Mouse (Mus musculus): Measurements from ENCODE around the gene Camk2b. TPM values are rescaled to one million over a fixed set of nuclear protein-coding genes. Genes with fewer than 3 reads are reported as not detected.

Gene Camk2b
- polyA plus RNA-seq, 1 experiment from 2014 or later: 3.4 TPM

DNA sequence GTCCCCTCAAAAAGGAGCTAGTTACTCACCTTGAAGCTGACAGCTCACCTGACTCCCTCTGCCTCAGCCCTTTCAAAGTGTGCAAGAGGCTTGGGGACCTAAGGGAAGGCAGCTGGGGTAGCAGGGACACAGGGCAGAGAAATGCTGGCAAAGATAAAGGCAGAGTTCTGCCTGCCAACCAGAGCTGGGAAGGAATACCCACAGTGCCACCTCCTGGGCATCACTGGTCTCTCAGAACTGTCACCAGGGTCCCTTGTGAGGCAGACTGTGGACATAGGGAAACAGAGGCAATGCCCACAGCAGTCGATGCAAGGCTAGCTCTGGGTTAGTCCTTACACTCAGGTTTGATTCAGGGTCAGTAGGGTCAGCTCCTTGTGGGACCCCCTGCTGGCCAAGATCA lies 39.8 kb downstream of the Camk2b start:
- no peak for DNase-seq (ENCODE audit: low spot score)
- no peaks in the 10 kb centered on the region for H3K27me3 ChIP-seq (replicated peaks; ENCODE audit: control insufficient read depth, insufficient read depth, low read length)
- H3K9ac ChIP-seq (ENCODE audit: low read length): no peak overlapping the region
- H3K9me3 ChIP-seq (ENCODE audit: control insufficient read depth, low read length): no peaks in the 10 kb centered on the region
- H3K4me1 ChIP-seq (replicated peaks; ENCODE audit: control insufficient read depth, insufficient read depth, low read length): no peaks in the 10 kb centered on the region
- H3K4me3 ChIP-seq (ENCODE audit: low read depth, low read length): no peak overlapping the region
- no peaks in the 10 kb centered on the region for H3K36me3 ChIP-seq (ENCODE audit: control insufficient read depth, insufficient read depth, low read length)
- no peak overlapping the region for H3K4me2 ChIP-seq (ENCODE audit: low read length)
- 73% methylated on average over 1 of the region's 1 CpGs for WGBS
- H3K27ac ChIP-seq (ENCODE audit: low read depth): no peak overlapping the region
- ATAC-seq (replicated peaks; ENCODE audit: low FRiP score, low TSS enrichment, low read depth): no peak

DNA sequence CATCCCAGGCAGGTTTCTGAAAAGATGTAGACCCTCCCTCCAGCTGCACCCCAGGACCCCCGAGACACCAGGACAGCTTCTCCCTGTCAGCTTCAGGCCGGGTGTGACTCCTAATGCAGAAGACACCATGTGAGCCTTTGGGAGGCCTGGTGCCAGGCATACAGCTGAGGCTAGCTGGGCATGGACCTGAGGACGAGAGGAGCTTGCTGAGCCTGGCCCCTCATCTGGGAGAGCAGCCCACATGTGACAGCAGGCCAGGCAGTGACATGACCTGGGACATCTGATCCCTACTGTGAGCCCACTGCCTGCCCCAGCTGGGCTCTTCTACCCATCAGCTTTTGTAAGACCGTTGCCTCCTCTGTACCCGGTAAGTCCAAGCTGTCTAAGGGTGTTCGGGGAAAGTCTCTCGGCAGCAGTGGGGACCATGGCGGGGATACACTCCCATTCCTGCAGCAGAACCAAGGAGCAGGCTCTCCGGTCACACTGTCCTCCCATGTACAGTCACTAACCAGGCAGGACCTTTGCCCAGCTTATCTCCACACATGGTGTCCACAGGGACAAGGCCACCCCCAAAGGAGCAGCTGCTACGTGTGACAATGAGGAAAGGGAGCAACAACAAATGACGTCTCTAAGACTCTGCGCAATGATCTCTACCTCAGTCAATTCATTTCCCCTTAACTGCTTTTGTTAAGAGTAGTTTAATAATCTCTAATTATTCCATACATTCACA lies 41.1 kb downstream of the Camk2b start:
- WGBS: 76% methylated on average over 12 of the region's 12 CpGs
- DNase-seq (ENCODE audit: low spot score): no peak
- H3K9me3 ChIP-seq (ENCODE audit: control insufficient read depth, low read length): no peaks in the 10 kb centered on the region
- H3K27ac ChIP-seq (ENCODE audit: low read depth): no peak overlapping the region
- H3K9ac ChIP-seq (ENCODE audit: low read length): no peak overlapping the region
- H3K27me3 ChIP-seq (replicated peaks; ENCODE audit: control insufficient read depth, insufficient read depth, low read length): no peaks in the 10 kb centered on the region
- H3K4me2 ChIP-seq (ENCODE audit: low read length): no peak overlapping the region
- no peak overlapping the region for H3K4me3 ChIP-seq (ENCODE audit: low read depth, low read length)
- no peaks in the 10 kb centered on the region for H3K36me3 ChIP-seq (ENCODE audit: control insufficient read depth, insufficient read depth, low read length)
- ATAC-seq (replicated peaks; ENCODE audit: low FRiP score, low TSS enrichment, low read depth): no peak
- H3K4me1 ChIP-seq (replicated peaks; ENCODE audit: control insufficient read depth, insufficient read depth, low read length): no peaks in the 10 kb centered on the region

DNA sequence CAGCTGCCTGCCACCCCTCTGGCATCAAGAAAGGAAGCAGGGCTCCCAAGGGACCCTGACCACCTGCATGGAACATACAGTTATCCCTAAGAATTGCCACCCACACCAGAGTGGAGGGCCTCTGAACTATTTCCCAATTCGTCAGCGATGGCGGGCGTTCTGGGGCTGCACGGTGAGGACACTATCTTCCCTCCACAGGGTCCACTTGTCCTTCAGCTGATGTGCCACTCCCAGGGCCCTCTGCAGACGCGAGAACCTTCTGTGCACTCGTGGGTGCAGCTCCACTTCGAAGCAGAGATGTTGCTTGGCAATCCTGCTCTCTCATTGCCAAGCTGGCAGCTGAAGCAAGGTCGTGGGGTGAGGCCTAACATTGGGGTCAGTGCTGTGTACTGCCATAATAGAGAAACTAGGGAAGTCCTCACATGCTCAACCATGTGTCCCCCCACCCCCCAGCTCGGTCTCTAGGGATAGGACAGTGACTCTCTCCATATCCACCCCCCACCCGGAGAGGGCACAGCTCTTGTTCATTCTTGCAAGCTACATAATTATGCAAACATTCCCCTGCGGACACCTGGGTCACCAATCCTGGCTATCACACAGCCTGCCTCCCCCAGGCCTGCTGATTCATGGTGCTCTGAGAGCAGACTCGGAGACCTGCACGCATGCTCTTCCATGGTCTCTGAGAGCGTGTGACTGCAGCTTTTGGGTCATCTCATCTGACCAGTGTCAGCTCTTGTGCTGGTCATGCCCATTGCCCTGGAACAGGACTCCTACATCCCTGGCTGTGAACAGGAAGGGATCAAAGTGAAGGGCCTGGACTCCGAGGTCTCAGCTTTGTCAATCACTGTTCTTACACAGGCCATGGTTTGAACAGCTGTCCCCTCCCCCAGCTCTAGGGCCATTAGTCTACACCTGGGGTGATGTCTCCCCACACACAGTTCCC lies 45.0 kb downstream of the Camk2b start:
- Histone ChIP-seq H3K9me3 (ENCODE audit: control insufficient read depth, low read length) (no peaks in the 10 kb centered on the region), H3K9ac (ENCODE audit: low read length) (no peak overlapping the region), H3K4me2 (ENCODE audit: low read length) (no peak overlapping the region), H3K27me3 (replicated peaks; ENCODE audit: control insufficient read depth, insufficient read depth, low read length) (no peaks in the 10 kb centered on the region), H3K27ac (ENCODE audit: low read depth) (no peak overlapping the region), H3K36me3 (ENCODE audit: control insufficient read depth, insufficient read depth, low read length) (no peaks in the 10 kb centered on the region), H3K4me1 (replicated peaks; ENCODE audit: control insufficient read depth, insufficient read depth, low read length) (no peaks in the 10 kb centered on the region), H3K4me3 (ENCODE audit: low read depth, low read length) (no peak overlapping the region)
- ATAC-seq (replicated peaks; ENCODE audit: low FRiP score, low TSS enrichment, low read depth) (no peak), DNase-seq (ENCODE audit: low spot score) (no peak)
- 79% methylated on average over 17 of the region's 17 CpGs for WGBS

DNA sequence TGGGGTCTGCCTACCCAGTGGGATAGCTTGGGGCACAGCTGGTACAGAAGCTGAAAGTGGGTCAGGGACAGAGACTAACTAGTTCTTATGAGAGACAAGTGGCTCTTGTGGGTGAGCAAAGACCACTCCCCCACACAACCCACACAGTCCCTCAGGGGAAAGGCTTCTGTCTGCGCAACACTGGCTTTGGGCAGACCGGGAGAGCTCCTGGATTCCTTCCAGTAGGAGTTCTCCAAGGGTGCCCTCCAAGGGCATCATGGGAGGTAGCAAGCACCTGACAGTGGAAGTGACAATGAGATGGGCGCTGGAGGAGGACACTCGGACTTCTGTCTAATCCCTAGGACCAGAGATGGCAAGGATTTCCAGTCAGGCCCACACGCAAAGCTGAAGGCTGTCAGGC lies 45.8 kb downstream of the Camk2b start:
- WGBS: 83% methylated on average over 5 of the region's 5 CpGs
- H3K4me1 ChIP-seq (replicated peaks; ENCODE audit: control insufficient read depth, insufficient read depth, low read length): no peaks in the 10 kb centered on the region
- no peak overlapping the region for H3K9ac ChIP-seq (ENCODE audit: low read length)

DNA sequence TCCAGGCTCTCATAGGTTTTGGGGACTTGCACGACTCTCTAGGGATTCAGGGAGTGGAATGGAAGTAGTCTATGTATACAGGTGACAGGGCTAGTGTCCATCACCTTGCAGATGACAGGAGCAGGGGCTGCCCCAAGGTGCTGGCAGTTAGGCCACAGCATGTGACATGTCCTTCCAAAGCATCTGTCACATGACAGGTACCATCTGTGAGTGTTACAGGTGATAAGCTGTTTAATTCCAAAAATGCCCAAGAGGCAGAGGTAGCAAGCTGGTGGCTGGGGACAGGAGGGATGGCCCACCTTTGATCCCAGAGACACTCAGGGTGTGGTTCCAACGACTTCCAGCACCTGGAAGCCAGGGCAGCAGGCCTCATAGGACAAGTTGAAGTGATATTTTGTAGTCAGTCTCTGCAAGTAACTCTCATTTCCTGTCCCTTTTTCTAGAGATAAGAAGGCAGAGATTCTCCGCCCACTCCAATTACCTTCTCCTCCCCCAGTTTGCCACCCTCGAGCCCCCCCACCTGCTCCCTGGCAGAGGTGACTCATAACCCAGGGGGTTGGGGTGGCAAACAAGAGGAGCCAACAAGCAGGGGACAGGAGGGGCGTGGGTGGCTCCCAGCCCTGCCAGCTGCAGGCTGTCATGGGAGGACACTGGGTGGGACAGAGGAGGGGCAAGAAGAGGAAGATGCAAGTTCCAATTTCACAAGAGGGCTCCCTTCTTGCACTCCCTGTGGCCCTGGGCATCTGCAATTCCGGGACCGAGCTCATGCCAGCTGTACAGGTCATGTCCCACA lies 47.7 kb downstream of the Camk2b start:
- no peaks in the 10 kb centered on the region for H3K36me3 ChIP-seq (ENCODE audit: control insufficient read depth, insufficient read depth, low read length)
- H3K4me1 ChIP-seq (replicated peaks; ENCODE audit: control insufficient read depth, insufficient read depth, low read length): no peaks in the 10 kb centered on the region
- whole genome bisulfite sequencing: 60% methylated on average over 7 of the region's 7 CpGs
- H3K27me3 ChIP-seq (replicated peaks; ENCODE audit: control insufficient read depth, insufficient read depth, low read length): no peaks in the 10 kb centered on the region
- H3K4me2 ChIP-seq (ENCODE audit: low read length): no peak overlapping the region
- no peak overlapping the region for H3K9ac ChIP-seq (ENCODE audit: low read length)
- DNase-seq (ENCODE audit: low spot score) (no peak), ATAC-seq (replicated peaks; ENCODE audit: low FRiP score, low TSS enrichment, low read depth) (no peak)
- no peaks in the 10 kb centered on the region for H3K9me3 ChIP-seq (ENCODE audit: control insufficient read depth, low read length)
- no peak overlapping the region for H3K4me3 ChIP-seq (ENCODE audit: low read depth, low read length)
- no peak overlapping the region for H3K27ac ChIP-seq (ENCODE audit: low read depth)

More for the DNA sequence above, 45.8 kb downstream of the Camk2b start:
- Histone ChIP-seq H3K4me2 (ENCODE audit: low read length) (no peak overlapping the region), H3K27me3 (replicated peaks; ENCODE audit: control insufficient read depth, insufficient read depth, low read length) (no peaks in the 10 kb centered on the region), H3K27ac (ENCODE audit: low read depth) (no peak overlapping the region), H3K4me3 (ENCODE audit: low read depth, low read length) (no peak overlapping the region), H3K36me3 (ENCODE audit: control insufficient read depth, insufficient read depth, low read length) (no peaks in the 10 kb centered on the region), H3K9me3 (ENCODE audit: control insufficient read depth, low read length) (no peaks in the 10 kb centered on the region)
- DNase-seq (ENCODE audit: low spot score) (no peak), ATAC-seq (replicated peaks; ENCODE audit: low FRiP score, low TSS enrichment, low read depth) (no peak)

DNA sequence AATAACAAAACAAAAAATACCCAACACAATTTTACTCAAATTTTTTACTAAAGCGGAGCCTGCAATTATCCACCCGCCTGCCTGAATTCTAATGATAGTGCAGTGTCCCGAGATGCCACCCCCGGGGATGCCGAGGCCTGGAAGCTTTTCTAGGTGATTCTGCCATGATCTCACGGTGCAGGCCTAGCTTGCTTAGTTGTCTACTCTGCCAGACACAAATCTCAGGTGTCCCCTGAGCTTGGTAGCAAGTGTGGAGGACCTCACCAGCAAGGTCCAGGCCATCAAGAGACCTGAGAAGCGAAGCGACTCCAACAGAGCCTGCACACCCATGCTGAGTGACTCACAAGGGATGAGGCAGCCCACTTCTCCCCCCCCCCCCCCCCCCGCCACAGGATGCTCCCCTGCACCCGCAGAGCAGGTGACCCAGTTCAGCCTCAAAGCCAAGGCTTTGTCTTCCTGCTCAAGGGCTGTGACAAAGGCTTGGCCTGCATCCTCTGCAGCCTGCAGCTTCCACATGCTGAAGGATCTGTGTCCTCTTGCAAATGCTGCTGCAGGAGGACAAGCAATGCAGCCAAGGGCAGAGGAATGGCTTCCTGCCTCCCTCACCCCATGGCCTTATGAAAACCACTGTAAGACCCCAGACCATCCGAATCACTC lies 48.5 kb downstream of the Camk2b start:
- no peak for ATAC-seq (replicated peaks; ENCODE audit: low FRiP score, low TSS enrichment, low read depth)
- 82% methylated on average over 10 of the region's 11 CpGs for WGBS
- Histone ChIP-seq H3K4me2 (ENCODE audit: low read length) (no peak overlapping the region), H3K4me3 (ENCODE audit: low read depth, low read length) (no peak overlapping the region), H3K4me1 (replicated peaks; ENCODE audit: control insufficient read depth, insufficient read depth, low read length) (no peaks in the 10 kb centered on the region), H3K36me3 (ENCODE audit: control insufficient read depth, insufficient read depth, low read length) (no peaks in the 10 kb centered on the region), H3K9me3 (ENCODE audit: control insufficient read depth, low read length) (no peaks in the 10 kb centered on the region), H3K27me3 (replicated peaks; ENCODE audit: control insufficient read depth, insufficient read depth, low read length) (no peaks in the 10 kb centered on the region), H3K27ac (ENCODE audit: low read depth) (no peak overlapping the region), H3K9ac (ENCODE audit: low read length) (no peak overlapping the region)
- no peak for DNase-seq (ENCODE audit: low spot score)

DNA sequence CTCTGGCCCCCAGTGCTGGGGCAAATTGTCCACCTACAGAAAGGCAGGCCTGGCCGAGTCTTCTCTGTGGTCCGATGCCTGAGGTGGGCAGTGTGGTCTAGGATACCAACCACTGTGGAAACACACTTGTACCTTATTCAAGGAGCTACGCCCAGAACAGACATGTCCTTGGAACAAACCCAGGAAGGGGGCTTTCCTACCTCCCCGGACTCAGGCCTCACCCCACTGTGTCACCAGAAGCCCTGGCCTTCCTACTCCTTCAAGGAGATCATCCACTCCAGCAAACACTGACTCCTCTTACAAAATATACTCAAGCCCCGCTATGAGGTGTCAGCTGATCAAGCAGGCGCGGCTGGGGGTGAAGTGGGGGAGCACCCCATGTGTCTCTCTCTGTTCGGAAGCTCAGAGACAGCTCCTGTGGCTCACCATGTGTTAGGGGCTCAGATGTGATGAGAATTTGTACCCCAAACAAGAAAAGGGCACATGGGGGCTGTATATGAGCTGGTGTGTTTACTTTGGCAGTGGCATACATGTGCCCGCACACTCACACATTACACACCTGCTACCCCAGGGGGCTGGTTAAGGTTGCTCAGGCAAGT lies 49.3 kb downstream of the Camk2b start:
- Histone ChIP-seq H3K36me3 (ENCODE audit: control insufficient read depth, insufficient read depth, low read length) (no peaks in the 10 kb centered on the region), H3K9me3 (ENCODE audit: control insufficient read depth, low read length) (no peaks in the 10 kb centered on the region), H3K27me3 (replicated peaks; ENCODE audit: control insufficient read depth, insufficient read depth, low read length) (no peaks in the 10 kb centered on the region), H3K9ac (ENCODE audit: low read length) (no peak overlapping the region), H3K27ac (ENCODE audit: low read depth) (no peak overlapping the region), H3K4me2 (ENCODE audit: low read length) (no peak overlapping the region), H3K4me3 (ENCODE audit: low read depth, low read length) (no peak overlapping the region), H3K4me1 (replicated peaks; ENCODE audit: control insufficient read depth, insufficient read depth, low read length) (no peaks in the 10 kb centered on the region)
- DNase-seq (ENCODE audit: low spot score): no peak
- 54% methylated on average over 9 of the region's 9 CpGs for WGBS
- no peak for ATAC-seq (replicated peaks; ENCODE audit: low FRiP score, low TSS enrichment, low read depth)

DNA sequence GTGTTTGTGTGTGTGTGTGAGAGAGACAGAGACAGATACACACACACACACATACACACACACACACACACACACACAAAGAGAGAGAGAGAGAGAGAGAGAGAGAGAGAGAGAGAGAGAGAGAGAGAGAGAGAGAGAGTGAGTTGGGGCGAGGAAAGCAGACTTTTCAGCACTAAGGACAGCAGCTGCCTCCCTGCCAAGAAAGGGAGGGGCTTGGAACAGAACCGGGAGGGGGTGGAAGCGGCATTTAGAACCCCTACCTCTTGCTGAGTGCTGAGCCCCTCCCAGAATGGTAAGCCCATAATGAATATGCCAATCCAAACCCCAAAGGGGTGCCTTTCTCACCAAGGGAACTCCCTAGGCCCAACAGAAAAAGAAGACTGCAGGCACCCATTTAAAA lies 49.8 kb downstream of the Camk2b start:
- H3K9me3 ChIP-seq (ENCODE audit: control insufficient read depth, low read length): no peaks in the 10 kb centered on the region
- no peaks in the 10 kb centered on the region for H3K36me3 ChIP-seq (ENCODE audit: control insufficient read depth, insufficient read depth, low read length)
- H3K9ac ChIP-seq (ENCODE audit: low read length): no peak overlapping the region
- H3K4me3 ChIP-seq (ENCODE audit: low read depth, low read length): no peak overlapping the region
- H3K27me3 ChIP-seq (replicated peaks; ENCODE audit: control insufficient read depth, insufficient read depth, low read length): no peaks in the 10 kb centered on the region
- ATAC-seq (replicated peaks; ENCODE audit: low FRiP score, low TSS enrichment, low read depth) (no peak), DNase-seq (ENCODE audit: low spot score) (peak; percentile 75)
- no peaks in the 10 kb centered on the region for H3K4me1 ChIP-seq (replicated peaks; ENCODE audit: control insufficient read depth, insufficient read depth, low read length)
- WGBS: 0% methylated on average over 3 of the region's 3 CpGs
- no peak overlapping the region for H3K27ac ChIP-seq (ENCODE audit: low read depth)
- H3K4me2 ChIP-seq (ENCODE audit: low read length): no peak overlapping the region

Measured in intestine, embryonic 14.5 days (tissue).